Mouse (Mus musculus): ENCODE measurements around the gene Sbf1.

Sbf1 gene

DNA sequence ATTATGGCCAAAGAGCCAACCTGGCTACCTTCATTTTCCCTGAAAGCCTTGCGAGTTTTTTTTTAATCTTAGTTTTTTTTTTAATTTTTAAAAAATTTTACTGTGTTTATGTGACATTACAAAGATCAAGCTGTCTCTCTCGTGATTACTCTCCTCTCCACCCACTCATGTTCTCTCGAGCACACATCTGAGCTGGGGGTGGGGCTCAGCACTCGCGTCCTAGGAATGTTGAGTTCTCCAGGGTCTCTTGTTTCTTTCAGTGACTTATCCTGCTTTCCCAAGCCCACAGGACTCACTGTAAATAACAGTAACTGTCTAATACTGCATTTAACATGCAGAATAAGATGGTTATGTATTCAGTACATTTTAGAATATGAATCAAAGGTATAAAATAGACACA, 50.6 kb downstream of the Sbf1 start:
- no peak for TF ChIP-seq GATA4 (IDR thresholded peaks at IDR 0.05; ENCODE audit: insufficient replicate concordance, low read length)

DNA sequence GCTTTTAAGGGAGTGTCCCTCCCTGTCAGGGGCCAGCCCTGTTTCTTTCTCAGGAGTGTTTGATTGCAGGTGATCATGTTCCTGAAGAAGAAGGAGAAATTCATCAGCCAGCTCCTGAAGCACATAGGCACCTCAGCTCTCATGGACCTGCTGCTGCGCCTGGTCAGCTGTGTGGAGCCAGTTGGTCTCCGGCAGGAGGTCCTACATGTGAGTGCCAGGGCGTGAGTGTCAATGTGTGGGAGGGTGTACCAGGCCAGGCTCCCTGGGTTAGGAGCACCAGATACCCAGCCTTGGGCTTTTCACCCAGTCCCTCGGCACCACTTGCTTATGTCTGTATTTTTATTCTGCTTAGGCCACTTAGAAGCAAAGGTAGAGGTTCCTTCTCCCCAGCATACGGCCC, 56.1 kb downstream of the Sbf1 start:
- TF ChIP-seq GATA4 (IDR thresholded peaks at IDR 0.05; ENCODE audit: insufficient replicate concordance, low read length): no peak

DNA sequence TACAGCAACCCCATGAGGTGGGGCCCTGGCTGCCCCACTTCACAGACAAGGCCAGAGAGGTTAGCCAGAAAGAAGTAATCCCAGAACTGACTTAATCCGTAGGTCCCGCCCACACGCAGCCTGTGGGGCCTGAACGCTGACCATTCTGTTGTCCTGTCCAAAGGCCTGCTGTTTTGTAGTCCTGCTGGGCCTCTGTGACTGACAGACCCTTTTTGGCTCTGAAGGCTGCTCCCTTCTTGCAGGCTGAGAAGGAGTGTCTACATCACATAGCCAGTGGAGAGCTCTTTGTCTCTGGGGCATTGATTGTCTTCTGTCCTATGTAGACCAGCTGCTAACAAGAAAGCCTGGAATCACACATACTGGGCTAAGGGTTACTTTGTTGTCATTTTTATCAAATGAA, 59.8 kb downstream of the Sbf1 start:
- no peak for TF ChIP-seq GATA4 (IDR thresholded peaks at IDR 0.05; ENCODE audit: insufficient replicate concordance, low read length)

DNA sequence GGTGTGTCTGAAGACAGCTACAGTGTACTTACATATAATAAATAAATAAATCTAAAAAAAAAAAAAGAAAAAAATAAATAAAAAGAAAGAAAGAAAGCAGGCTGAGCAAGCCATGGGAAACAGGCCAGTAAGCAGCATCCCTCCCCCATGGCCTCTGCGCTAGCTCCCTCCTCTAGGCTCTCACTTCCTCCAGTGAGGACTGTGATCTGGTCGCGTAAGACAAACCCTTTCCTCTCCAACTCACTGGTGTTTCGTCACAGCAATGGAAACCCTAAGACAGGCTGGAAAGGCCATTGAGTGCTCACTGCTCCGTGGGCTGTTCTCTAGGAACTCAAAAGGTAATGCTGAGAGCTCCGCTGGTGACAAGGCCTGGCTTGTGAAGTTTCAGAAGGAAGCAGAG, 66.0 kb downstream of the Sbf1 start:
- TF ChIP-seq GATA4 (IDR thresholded peaks at IDR 0.05; ENCODE audit: insufficient replicate concordance, low read length): no peak

DNA sequence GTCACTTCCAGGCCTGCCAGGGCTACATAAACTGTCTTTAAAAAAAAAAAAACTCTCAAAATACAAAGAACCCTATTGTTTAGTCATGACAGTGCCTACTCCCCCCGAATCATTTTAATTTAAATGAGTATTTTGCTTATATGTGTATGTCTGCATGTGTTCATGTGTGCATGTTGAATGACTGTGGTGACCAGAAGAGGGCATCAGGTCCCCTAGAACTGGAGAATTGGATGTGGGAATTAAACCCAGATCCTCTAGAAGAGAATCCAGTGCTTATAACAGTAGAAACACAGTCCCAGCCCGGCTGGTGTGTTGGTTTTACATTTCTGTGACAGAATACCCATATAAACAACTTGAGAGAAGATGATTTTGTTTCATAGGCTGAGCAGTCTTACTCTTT, 74.1 kb downstream of the Sbf1 start:
- TF ChIP-seq GATA4 (IDR thresholded peaks at IDR 0.05; ENCODE audit: insufficient replicate concordance, low read length): no peak

DNA sequence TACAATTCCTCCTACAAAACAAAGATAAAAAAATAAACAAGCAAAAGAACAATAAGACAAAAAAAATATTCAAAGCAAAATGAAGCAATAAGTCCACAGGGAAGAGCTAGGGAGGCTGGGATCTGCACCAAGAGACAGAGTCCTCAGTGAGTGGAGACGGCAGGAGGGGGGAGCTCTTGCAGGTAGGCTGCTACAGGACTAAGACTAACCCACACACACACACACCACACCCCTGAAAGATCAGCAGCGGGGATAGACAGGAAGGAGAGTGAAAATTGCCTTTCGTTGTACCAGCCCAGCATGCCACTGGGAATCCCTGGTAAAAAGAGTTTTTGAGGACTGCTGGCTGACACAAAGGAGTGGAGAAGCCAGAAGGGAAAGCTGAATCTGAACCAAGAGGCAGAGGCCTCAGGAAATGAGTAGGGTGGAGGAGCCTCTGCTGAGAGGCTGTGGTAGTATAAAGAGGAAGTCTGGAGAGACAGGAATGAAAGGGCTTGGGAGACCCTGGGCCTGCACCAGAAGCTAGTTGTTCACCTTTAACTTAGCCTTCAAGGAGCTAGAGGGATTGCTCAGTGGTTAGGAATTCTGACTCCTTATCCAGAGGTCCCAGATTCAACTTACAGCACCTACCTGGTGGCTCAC, 75.2 kb downstream of the Sbf1 start:
- no peak for TF ChIP-seq GATA4 (IDR thresholded peaks at IDR 0.05; ENCODE audit: insufficient replicate concordance, low read length)
